Mouse (Mus musculus): ENCODE results near the gene Tesk1. TPM values are rescaled to one million over a fixed set of nuclear protein-coding genes. Genes with fewer than 3 reads are reported as not detected.

The Tesk1 gene
- polyA plus RNA-seq, 1 experiment: 40.4 TPM

- Histone ChIP-seq H3K4me3 (no peak overlapping the region), H3K79me2 (ENCODE audit: control insufficient read depth, insufficient read depth) (no peaks in the 10 kb centered on the region), H3K27me3 (ENCODE audit: control insufficient read depth, insufficient read depth, insufficient read length) (no peaks in the 10 kb centered on the region), H3ac (ENCODE audit: control insufficient read depth, insufficient read length) (no peak overlapping the region), H3K4me2 (ENCODE audit: low read depth) (no peak overlapping the region), H3K36me3 (ENCODE audit: control insufficient read depth, insufficient read depth) (peaks cover 4% of the 10 kb centered on the region)
- TF ChIP-seq POLR2AphosphoS2 (IDR thresholded peaks at IDR 0.05; ENCODE audit: insufficient read length, low read depth) (no peak), REST (IDR thresholded peaks at IDR 0.05; ENCODE audit: insufficient read depth, insufficient read length) (no peak), POLR2A (IDR thresholded peaks at IDR 0.05; ENCODE audit: insufficient read length, low read depth) (no peak), CEBPB (IDR thresholded peaks at IDR 0.05; ENCODE audit: insufficient read depth, poor library complexity, severe bottlenecking) (no peak), MYOD1 (IDR thresholded peaks at IDR 0.05; ENCODE audit: control insufficient read depth in 1 of 3, insufficient read length in 2 of 3, low read depth in 2 of 3) (no peak)
These were observed 55.7 kb downstream of the Tesk1 start for GRCm38 (mm10) chr4:43497405-43497804.

Other genes starting within 250 kb of the Tesk1 start
- not detected for gene Atp8b5, start 174.8 kb upstream of the Tesk1 start, polyA plus RNA-seq (2012; fragmentation: generic; extraction: Trizol)
- 28.2 TPM for gene Rusc2, start 60.0 kb upstream of the Tesk1 start, polyA plus RNA-seq (2012; fragmentation: generic; extraction: Trizol)
- 0.04 TPM for gene Fam166b, start 12.8 kb upstream of the Tesk1 start, polyA plus RNA-seq (2012; fragmentation: generic; extraction: Trizol)
- 0.74 TPM for gene Cd72, start 12.7 kb downstream of the Tesk1 start, polyA plus RNA-seq (2012; fragmentation: generic; extraction: Trizol)
- not detected for gene Sit1, start 41.8 kb downstream of the Tesk1 start, polyA plus RNA-seq (2012; fragmentation: generic; extraction: Trizol)
- gene Ccdc107, start 51.0 kb downstream of the Tesk1 start, polyA plus RNA-seq (2012; fragmentation: generic; extraction: Trizol): 111 TPM
- 5.7 TPM for gene Arhgef39, start 57.8 kb downstream of the Tesk1 start, polyA plus RNA-seq (2012; fragmentation: generic; extraction: Trizol)
- gene Car9, start 65.0 kb downstream of the Tesk1 start, polyA plus RNA-seq (2012; fragmentation: generic; extraction: Trizol): 10.7 TPM
- 2,542 TPM for gene Tpm2, start 81.8 kb downstream of the Tesk1 start, polyA plus RNA-seq (2012; fragmentation: generic; extraction: Trizol)
- 73.9 TPM for gene Creb3, start 120.4 kb downstream of the Tesk1 start, polyA plus RNA-seq (2012; fragmentation: generic; extraction: Trizol)
- gene Tln1, start 120.8 kb downstream of the Tesk1 start, polyA plus RNA-seq (2012; fragmentation: generic; extraction: Trizol): 225 TPM
- gene Rgp1, start 136.8 kb downstream of the Tesk1 start, polyA plus RNA-seq (2012; fragmentation: generic; extraction: Trizol): 28.6 TPM
- 5.9 TPM for gene Gba2, start 136.9 kb downstream of the Tesk1 start, polyA plus RNA-seq (2012; fragmentation: generic; extraction: Trizol)
- gene Msmp, start 142.6 kb downstream of the Tesk1 start, polyA plus RNA-seq (2012; fragmentation: generic; extraction: Trizol): not detected
- 9.1 TPM for gene Npr2, start 190.0 kb downstream of the Tesk1 start, polyA plus RNA-seq (2012; fragmentation: generic; extraction: Trizol)
- gene Spag8, start 211.7 kb downstream of the Tesk1 start, polyA plus RNA-seq (2012; fragmentation: generic; extraction: Trizol): 0.02 TPM
- 99.1 TPM for gene Hint2, start 214.5 kb downstream of the Tesk1 start, polyA plus RNA-seq (2012; fragmentation: generic; extraction: Trizol)
- gene Tmem8b, start 227.0 kb downstream of the Tesk1 start, polyA plus RNA-seq (2012; fragmentation: generic; extraction: Trizol): 1.7 TPM
- 3.4 TPM for gene Fam221b, start 227.2 kb downstream of the Tesk1 start, polyA plus RNA-seq (2012; fragmentation: generic; extraction: Trizol)

Data from myocyte (in vitro differentiated cells).